Mouse (Mus musculus) lung, embryonic 14.5 days (tissue): Measurements from ENCODE around the gene Usp46. TPM values are rescaled to one million over a fixed set of nuclear protein-coding genes. Genes with fewer than 3 reads are reported as not detected.

ENCODE experiments used
- ATAC-seq: fragments of 200-750 bp; cut with Nextera tagmentation; 2 replicates; pipeline ENCODE4 v1.8.0; 2017; ENCODE audit warnings: mild to moderate bottlenecking, moderate TSS enrichment, moderate library complexity; ENCODE audit not compliant: insufficient read depth
- DNase-seq: peaks from one replicate; pipeline ENCODE4 v3.0.0-alpha.2; 2015
- H3K27ac ChIP-seq: fragments of 300-500 bp; sonication (generic); 2 replicates; pipeline ENCODE4 v1.5.1; 2014; ENCODE audit warnings: low read depth, mild to moderate bottlenecking, moderate library complexity
- H3K27me3 ChIP-seq: fragments of 300-500 bp; sonication (generic); 2 replicates; pipeline ENCODE4 v1.6.1; 2014; ENCODE audit warnings: low read length, control low read depth; ENCODE audit not compliant: insufficient read depth
- H3K36me3 ChIP-seq: fragments of 300-500 bp; sonication (generic); 2 replicates; pipeline ENCODE4 v1.6.1; 2014; ENCODE audit warnings: control low read depth; ENCODE audit not compliant: insufficient read depth
- H3K4me1 ChIP-seq: fragments of 300-500 bp; sonication (generic); 2 replicates; pipeline ENCODE4 v1.6.1; 2014; ENCODE audit warnings: antibody characterized with exemption, control low read depth; ENCODE audit not compliant: insufficient read depth
- H3K4me2 ChIP-seq: fragments of 300-500 bp; sonication (generic); 2 replicates; pipeline ENCODE4 v1.6.1; 2014; ENCODE audit warnings: mild to moderate bottlenecking
- H3K4me3 ChIP-seq: fragments of 300-500 bp; sonication (generic); 2 replicates; pipeline ENCODE4 v1.5.1; 2014; ENCODE audit warnings: low read depth, low read length
- H3K9ac ChIP-seq: fragments of 300-500 bp; sonication (generic); 2 replicates; pipeline ENCODE4 v1.6.1; 2014
- H3K9me3 ChIP-seq: fragments of 300-500 bp; sonication (generic); 2 replicates; pipeline ENCODE4 v1.6.1; 2016; ENCODE audit warnings: low read depth, low read length, control low read depth
- CTCF ChIP-seq: IDR thresholded peaks from 2 replicates; pipeline ENCODE4 v1.5.1; 2016; ENCODE audit warnings: antibody characterized with exemption, low read depth
- WGBS: fragments of 180-500 bp; shearing (Covaris S2); extraction: QIAGEN DNeasy Blood & Tissue Kit; methylation state at CpG from one replicate; pipeline ENCODE4 v1.1.7; 2014; 5-methylcytosine and 5-hydroxymethylcytosine counted together
- polyA plus RNA-seq: library from polyadenylated mRNA; unstranded; fragments of >200 nt; fragmentation: Nextera tagmentation; extraction: Ambion mirVana; gene quantifications from 2 replicates; pipeline ENCODE4 v1.2.1, GENCODE M21; 2014

Gene Usp46
- polyA plus RNA-seq, 1 experiment from 2014 or later: 46.8 TPM

- 74% methylated on average over 5 of the region's 5 CpGs for WGBS
- H3K9ac ChIP-seq: no peak overlapping the region
- no peaks in the 10 kb centered on the region for H3K36me3 ChIP-seq
- peak overlapping the region; percentile 62 for H3K27ac ChIP-seq
- H3K9me3 ChIP-seq: no peaks in the 10 kb centered on the region
- H3K4me3 ChIP-seq: peak overlapping the region; percentile 5; the same call in 1 of the 2 replicates
- DNase-seq (no peak), ATAC-seq (no peak)
- no peak for TF ChIP-seq CTCF
- H3K27me3 ChIP-seq: no peaks in the 10 kb centered on the region
- peaks cover 28% of the 10 kb centered on the region for H3K4me1 ChIP-seq
- peak overlapping the region; percentile 87 for H3K4me2 ChIP-seq
Measured at GRCm38 (mm10) chr5:74063226-74063747, 4.9 kb downstream of the Usp46 start.

- DNase-seq: peak; percentile 53
- Histone ChIP-seq H3K4me1 (peaks cover 27% of the 10 kb centered on the region), H3K27ac (peak overlapping the region; percentile 62), H3K36me3 (no peaks in the 10 kb centered on the region), H3K4me2 (peak overlapping the region; percentile 43), H3K9me3 (no peaks in the 10 kb centered on the region), H3K4me3 (no peak overlapping the region), H3K27me3 (no peaks in the 10 kb centered on the region), H3K9ac (no peak overlapping the region)
- ATAC-seq: 0 out of 2 replicates have a peak, but pooled peaks have one; percentile 24
- no peak for TF ChIP-seq CTCF
- 72% methylated on average over 6 of the region's 7 CpGs for WGBS
Measured at GRCm38 (mm10) chr5:74062266-74062665, 6.0 kb downstream of the Usp46 start.

DNA sequence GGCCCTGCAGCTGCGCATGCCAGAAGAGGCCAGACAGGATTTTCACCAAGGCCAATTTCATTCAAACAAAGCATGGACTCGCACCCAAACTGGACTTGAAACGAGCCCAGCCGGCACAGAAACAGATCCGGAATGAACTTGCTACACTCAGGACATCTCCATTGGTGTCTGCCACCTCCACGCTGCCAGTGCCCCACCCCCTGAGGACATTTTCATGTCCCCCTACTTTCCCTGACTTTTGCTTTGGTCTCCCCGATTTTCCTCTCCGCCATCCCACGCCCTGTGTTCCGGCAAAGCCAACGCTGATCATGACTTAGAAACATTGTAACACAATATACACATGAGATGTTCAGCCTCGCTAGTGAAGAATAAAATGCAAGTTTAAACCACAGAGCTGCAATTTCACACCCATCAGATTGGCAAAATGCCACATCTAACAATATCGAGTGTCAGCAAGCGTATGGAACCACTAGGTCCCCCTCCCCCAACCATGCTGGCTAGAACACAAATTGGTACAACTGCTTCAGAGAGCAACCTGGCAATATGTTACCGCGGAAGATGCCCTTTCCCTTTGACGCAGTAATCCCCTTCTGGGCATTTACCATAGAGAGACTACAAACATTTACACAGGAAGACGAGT, 6.7 kb downstream of the Usp46 start:
- Histone ChIP-seq H3K27ac (peak overlapping the region; percentile 83), H3K4me3 (no peak overlapping the region), H3K4me1 (peaks cover 22% of the 10 kb centered on the region), H3K36me3 (no peaks in the 10 kb centered on the region), H3K27me3 (no peaks in the 10 kb centered on the region), H3K9ac (no peak overlapping the region), H3K9me3 (no peaks in the 10 kb centered on the region), H3K4me2 (peak overlapping the region; percentile 45)
- ATAC-seq (no peak), DNase-seq (peak; percentile 48)
- WGBS: 62% methylated on average over 18 of the region's 18 CpGs
- TF ChIP-seq CTCF: no peak

- Histone ChIP-seq H3K27me3 (no peaks in the 10 kb centered on the region), H3K9ac (no peak overlapping the region), H3K4me3 (no peak overlapping the region), H3K9me3 (no peaks in the 10 kb centered on the region), H3K4me2 (peak overlapping the region; percentile 27; the same call in 1 of the 2 replicates), H3K4me1 (peaks cover 11% of the 10 kb centered on the region), H3K27ac (0 out of 2 replicates have a peak overlapping the region, but pooled peaks have one; percentile 16), H3K36me3 (0 out of 2 replicates have a peak, but pooled peaks cover 2% of the 10 kb centered on the region)
- peak; percentile 35; the same call in 1 of the 2 replicates for ATAC-seq
- peak; percentile 47 for DNase-seq
- 69% methylated on average over 15 of the region's 15 CpGs for WGBS
- TF ChIP-seq CTCF: no peak
Measured at GRCm38 (mm10) chr5:74052171-74052909, 15.9 kb downstream of the Usp46 start.

- 66% methylated on average over 23 of the region's 23 CpGs for WGBS
- Histone ChIP-seq H3K27ac (0 out of 2 replicates have a peak overlapping the region, but pooled peaks have one; percentile 16), H3K27me3 (no peaks in the 10 kb centered on the region), H3K36me3 (0 out of 2 replicates have a peak, but pooled peaks cover 2% of the 10 kb centered on the region), H3K9me3 (no peaks in the 10 kb centered on the region), H3K9ac (no peak overlapping the region), H3K4me1 (peaks cover 11% of the 10 kb centered on the region), H3K4me3 (no peak overlapping the region), H3K4me2 (peak overlapping the region; percentile 27; the same call in 1 of the 2 replicates)
- ATAC-seq (peak; percentile 66; the same call in 1 of the 2 replicates), DNase-seq (peak; percentile 77)
- TF ChIP-seq CTCF: no peak
Measured at GRCm38 (mm10) chr5:74051394-74052170, 16.6 kb downstream of the Usp46 start.

DNA sequence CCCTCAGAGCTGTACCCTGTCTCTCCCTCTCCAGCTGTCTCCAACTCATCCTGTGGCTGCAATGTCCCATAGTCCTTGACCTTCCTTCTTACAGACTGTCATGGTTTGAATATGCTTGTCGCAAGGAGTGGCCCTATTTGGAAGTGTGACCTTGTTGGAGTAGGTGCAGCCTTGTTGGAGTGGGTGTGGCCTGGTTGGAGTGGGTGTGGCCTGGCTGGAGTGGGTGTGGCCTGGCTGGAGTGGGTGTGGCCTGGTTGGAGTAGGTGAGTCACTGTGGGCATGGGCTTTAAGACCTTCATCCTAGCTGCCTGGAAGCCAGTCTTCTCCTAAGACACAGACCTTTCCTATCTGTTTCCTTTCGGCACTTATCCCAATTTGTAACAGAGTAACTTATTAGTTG, 17.3 kb downstream of the Usp46 start:
- DNase-seq (no peak), ATAC-seq (no peak)
- no peak overlapping the region for H3K4me3 ChIP-seq
- no peaks in the 10 kb centered on the region for H3K9me3 ChIP-seq
- no peaks in the 10 kb centered on the region for H3K27me3 ChIP-seq
- no peak overlapping the region for H3K4me2 ChIP-seq
- H3K9ac ChIP-seq: no peak overlapping the region
- H3K4me1 ChIP-seq: peaks cover 11% of the 10 kb centered on the region
- no peak for TF ChIP-seq CTCF
- H3K27ac ChIP-seq: no peak overlapping the region
- 88% methylated on average over 2 of the region's 2 CpGs for WGBS
- H3K36me3 ChIP-seq: 0 out of 2 replicates have a peak, but pooled peaks cover 2% of the 10 kb centered on the region
